Mouse (Mus musculus): ENCODE measurements at regions not wholly inside any gene's neighbourhood (a gene's known extent, or its start where the extent isn't known, plus 50 kb on each side); places are given as distances from the start of the nearest gene placed in this dataset.

- TF ChIP-seq GATA1 (IDR thresholded peaks at IDR 0.05; ENCODE audit: low read length): no peak
- no peak for TF ChIP-seq TAL1 (IDR thresholded peaks at IDR 0.05; ENCODE audit: low read length)
Observed at GRCm38 (mm10) chr17:4867083-4867482, 127.0 kb upstream of the Arid1b start.
